Mouse (Mus musculus): Measurements from ENCODE around the gene Tfr2.

GRCm38 (mm10) chr5:137551119-137551518 is 18.5 kb upstream of the Tfr2 start:
- TF ChIP-seq POLR2A (IDR thresholded peaks at IDR 0.05; ENCODE audit: insufficient read depth, low read length) (no peak), CTCF (IDR thresholded peaks at IDR 0.05; ENCODE audit: low read depth, low read length) (no peak)
